Mouse (Mus musculus) G1E (cell line): ENCODE measurements at regions not wholly inside any gene's neighbourhood (a gene's known extent, or its start where the extent isn't known, plus 50 kb on each side); places are given as distances from the start of the nearest gene placed in this dataset.

ENCODE experiments used
- ATAC-seq: 2 replicates; pipeline ENCODE4 v1.8.0; 2016; ENCODE audit warnings: mild to moderate bottlenecking; ENCODE audit not compliant: insufficient number of reproducible peaks, poor library complexity, low FRiP score, severe bottlenecking; ENCODE audit errors: extremely low read depth
- DNase-seq: peaks from one replicate; pipeline ENCODE4 v3.0.0; 2012; ENCODE audit warnings: low spot score
- H3K27me3 ChIP-seq: 2 replicates; pipeline ENCODE4 v1.6.1; 2012; ENCODE audit warnings: mild to moderate bottlenecking, low read length, inconsistent platforms; ENCODE audit not compliant: insufficient read depth
- H3K36me3 ChIP-seq: replicated peaks from 2 replicates; pipeline ENCODE3; 2012; ENCODE audit warnings: mild to moderate bottlenecking, inconsistent platforms
- H3K4me1 ChIP-seq: 2 replicates; pipeline ENCODE4 v1.6.1; 2012; ENCODE audit warnings: low read depth, low read length, inconsistent platforms, mixed read lengths; ENCODE audit not compliant: insufficient read depth
- H3K4me3 ChIP-seq: 2 replicates; pipeline ENCODE4 v1.5.1; 2012; ENCODE audit warnings: low read depth, mild to moderate bottlenecking, inconsistent platforms, low read length, moderate library complexity, mixed read lengths
- H3K9me3 ChIP-seq: replicated peaks from 2 replicates; pipeline ENCODE4 v1.6.1; 2012; ENCODE audit warnings: inconsistent platforms
- CTCF ChIP-seq: IDR thresholded peaks from 2 replicates; pipeline ENCODE4 v1.5.1; 2012; ENCODE audit warnings: low read depth, low read length, inconsistent platforms, mixed read lengths
- GATA1 ChIP-seq: IDR thresholded peaks from 2 replicates; pipeline ENCODE4 v1.6.1; 2012; ENCODE audit warnings: borderline replicate concordance, low read length, inconsistent platforms, mixed read lengths
- GATA2 ChIP-seq: IDR thresholded peaks from 2 replicates; pipeline ENCODE4 v1.6.1; 2012; ENCODE audit warnings: low read depth, low read length, inconsistent platforms, borderline replicate concordance
- POLR2AphosphoS5 ChIP-seq: IDR thresholded peaks from 2 replicates; pipeline ENCODE4 v1.6.1; 2012; ENCODE audit warnings: low read depth, low read length, inconsistent platforms; ENCODE audit not compliant: insufficient replicate concordance
- TAL1 ChIP-seq: conservative IDR thresholded peaks from 2 replicates; pipeline ENCODE4 v1.6.1; 2012; ENCODE audit warnings: low read depth, low read length, inconsistent platforms, mixed read lengths

- DNase-seq (no peak), ATAC-seq (no peak)
- no peaks in the 10 kb centered on the region for H3K27me3 ChIP-seq
Measured at GRCm38 (mm10) chr1:92299041-92299440, 103.5 kb upstream of the Hdac4 start.

GRCm38 (mm10) chr1:92292681-92293380 is 97.3 kb upstream of the Hdac4 start:
- H3K36me3 ChIP-seq, result no peaks in the 10 kb centered on the region
- H3K4me3 ChIP-seq, result no peak overlapping the region
- H3K9me3 ChIP-seq, result no peaks in the 10 kb centered on the region
- TF ChIP-seq GATA1, result no peak
- TF ChIP-seq GATA2, result no peak
- no peak for TF ChIP-seq TAL1
- no peak for TF ChIP-seq CTCF
- H3K27me3 ChIP-seq, result no peaks in the 10 kb centered on the region
- DNase-seq (no peak), ATAC-seq (no peak)
- H3K4me1 ChIP-seq, result no peaks in the 10 kb centered on the region

More at GRCm38 (mm10) chr1:92299041-92299440, 103.5 kb upstream of the Hdac4 start:
- Histone ChIP-seq H3K9me3 (no peaks in the 10 kb centered on the region), H3K36me3 (no peaks in the 10 kb centered on the region), H3K4me3 (no peak overlapping the region), H3K4me1 (no peaks in the 10 kb centered on the region)
- TF ChIP-seq GATA1 (no peak), TAL1 (no peak), GATA2 (no peak), POLR2AphosphoS5 (no peak), CTCF (no peak)

- TF ChIP-seq GATA1 (no peak), TAL1 (no peak), GATA2 (no peak), POLR2AphosphoS5 (no peak), CTCF (no peak)
- Histone ChIP-seq H3K27me3 (peaks cover 3% of the 10 kb centered on the region; the same call in 1 of the 2 replicates), H3K36me3 (no peaks in the 10 kb centered on the region), H3K4me1 (no peaks in the 10 kb centered on the region), H3K9me3 (no peaks in the 10 kb centered on the region), H3K4me3 (no peak overlapping the region)
- ATAC-seq (no peak), DNase-seq (no peak)
Measured at GRCm38 (mm10) chr1:92286966-92287342, 91.5 kb upstream of the Hdac4 start.

- Histone ChIP-seq H3K9me3 (no peaks in the 10 kb centered on the region), H3K27me3 (peaks cover 3% of the 10 kb centered on the region; the same call in 1 of the 2 replicates), H3K4me1 (no peaks in the 10 kb centered on the region), H3K36me3 (no peaks in the 10 kb centered on the region), H3K4me3 (no peak overlapping the region)
- DNase-seq (no peak), ATAC-seq (no peak)
- TF ChIP-seq GATA1, result no peak
- TF ChIP-seq CTCF, result no peak
- no peak for TF ChIP-seq TAL1
- no peak for TF ChIP-seq POLR2AphosphoS5
- no peak for TF ChIP-seq GATA2
Measured at GRCm38 (mm10) chr1:92286013-92286965, 90.8 kb upstream of the Hdac4 start.

GRCm38 (mm10) chr1:92284155-92284554 is 88.7 kb upstream of the Hdac4 start:
- no peak for ATAC-seq
- Histone ChIP-seq H3K27me3 (peaks cover 3% of the 10 kb centered on the region), H3K4me3 (no peak overlapping the region), H3K9me3 (no peaks in the 10 kb centered on the region), H3K36me3 (no peaks in the 10 kb centered on the region), H3K4me1 (no peaks in the 10 kb centered on the region)
- no peak for DNase-seq
- TF ChIP-seq POLR2AphosphoS5, result no peak
- TF ChIP-seq GATA2, result no peak
- no peak for TF ChIP-seq TAL1
- TF ChIP-seq CTCF, result no peak
- no peak for TF ChIP-seq GATA1

GRCm38 (mm10) chr1:92277199-92277747 is 81.8 kb upstream of the Hdac4 start:
- ATAC-seq (no peak), DNase-seq (no peak)
- Histone ChIP-seq H3K36me3 (no peaks in the 10 kb centered on the region), H3K27me3 (no peaks in the 10 kb centered on the region; the same call in none of the 2 replicates), H3K4me3 (no peak overlapping the region), H3K4me1 (no peaks in the 10 kb centered on the region), H3K9me3 (no peaks in the 10 kb centered on the region)
- no peak for TF ChIP-seq CTCF
- TF ChIP-seq TAL1, result no peak
- TF ChIP-seq POLR2AphosphoS5, result no peak
